Mouse (Mus musculus) yolk sac, embryonic 10.5 days (tissue): ENCODE results near the gene Dlx1.

Experiments used
- DNase-seq: peaks from one replicate; pipeline ENCODE4 v3.0.0-alpha.2; 2017; ENCODE audit warnings: low spot score

Dlx1 gene

GRCm38 (mm10) chr2:71546640-71547071 is 18.7 kb downstream of the Dlx1 start, which contains the start of gene Dlx2:
TSS of gene Dlx2 (minus strand) at chr2:71546754.
- DNase-seq = peak; percentile 74

- DNase-seq = no peak
Measured at GRCm38 (mm10) chr2:71547829-71548228, 19.9 kb downstream of the Dlx1 start.

- DNase-seq = no peak
Measured at GRCm38 (mm10) chr2:71550330-71550729, 22.4 kb downstream of the Dlx1 start.

GRCm38 (mm10) chr2:71551704-71552103 is 23.8 kb downstream of the Dlx1 start:
- DNase-seq = no peak

GRCm38 (mm10) chr2:71556071-71556470 is 28.2 kb downstream of the Dlx1 start:
- DNase-seq = no peak

- DNase-seq = no peak
Measured at GRCm38 (mm10) chr2:71566466-71566865, 38.6 kb downstream of the Dlx1 start.

- no peak for DNase-seq
Measured at GRCm38 (mm10) chr2:71573736-71574135, 45.8 kb downstream of the Dlx1 start.

GRCm38 (mm10) chr2:71577059-71577458 is 49.1 kb downstream of the Dlx1 start:
- no peak for DNase-seq

GRCm38 (mm10) chr2:71580632-71581466 is 52.9 kb downstream of the Dlx1 start:
- peak; percentile 34 for DNase-seq

- DNase-seq = no peak
Measured at GRCm38 (mm10) chr2:71581488-71581887, 53.6 kb downstream of the Dlx1 start.
